ENCODE assay signal across 23 mouse cellular contexts in the genomic region with DNA sequence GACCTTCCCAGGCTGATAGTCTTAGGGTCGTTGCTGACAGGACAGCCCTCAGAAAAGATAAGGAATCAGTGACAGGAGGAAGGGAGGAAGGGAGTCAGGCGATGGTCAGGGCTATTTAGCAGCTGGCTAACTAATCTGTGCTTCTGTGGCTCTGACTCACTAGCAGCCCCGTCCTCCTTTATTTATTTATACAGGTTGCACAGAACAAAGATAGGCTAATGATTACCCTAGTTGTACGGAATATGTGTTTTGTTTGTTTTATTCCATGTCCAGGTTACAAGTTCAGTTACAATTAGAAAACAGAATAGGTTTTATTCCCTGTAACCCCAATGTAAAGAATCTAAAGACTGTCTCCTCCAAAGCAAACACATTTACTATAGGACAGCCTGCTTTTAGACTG. TPM values are rescaled to one million over a fixed set of nuclear protein-coding genes. Genes with fewer than 3 reads are reported as not detected.
DNase-seq lines count a peak whose midpoint lies in the region; ATAC-seq and TF ChIP-seq lines count a peak whose summit lies in the region.
"Had no signal": no experiment of that assay in that cellular context is flagged by ENCODE, and none has a peak within 500 bp of the region (broad histone marks: within the 10 kb centered on the region; RNA-seq: fewer than 3 reads in every experiment).

No protein-coding gene starts in this region.

- no peak for TF ChIP-seq EP300 in liver, postnatal 0 days (IDR thresholded peaks at IDR 0.05; ENCODE audit: low read depth)

- no peak overlapping the region for H3K4me3 ChIP-seq in heart, embryonic 13.5 days
- H3K4me3 ChIP-seq in heart, embryonic 12.5 days: no peak overlapping the region
- no peak overlapping the region for H3K4me3 ChIP-seq in liver, postnatal 0 days (ENCODE audit: low read depth, low read length)
- H3K4me3 ChIP-seq in liver, embryonic 11.5 days (ENCODE audit: low read depth, low read length): no peak overlapping the region
- H3K4me3 ChIP-seq in stomach, embryonic 15.5 days (replicated peaks): no peak overlapping the region
- H3K4me3 ChIP-seq: embryonic facial prominence, embryonic 13.5 days; forebrain, embryonic 13.5 days; gastrocnemius, adult 2 months; heart, embryonic 15.5 days; hindbrain, embryonic 13.5 days had no signal

- 6% methylated on average over 4 of the region's 4 CpGs for WGBS in heart, embryonic 13.5 days
- 4% methylated on average over 4 of the region's 4 CpGs for WGBS in heart, embryonic 12.5 days
- WGBS in liver, postnatal 0 days (ENCODE audit: insufficient replicate concordance): 16% methylated on average over 4 of the region's 4 CpGs
- 16% methylated on average over 4 of the region's 4 CpGs for whole genome bisulfite sequencing in liver, embryonic 11.5 days
- 18% methylated on average over 4 of the region's 4 CpGs for WGBS in stomach, embryonic 15.5 days

- no peak for TF ChIP-seq CTCF in liver, postnatal 0 days (IDR thresholded peaks at IDR 0.05; ENCODE audit: low read depth)

- H3K36me3 ChIP-seq in heart, embryonic 13.5 days: peaks cover 8% of the 10 kb centered on the region
- H3K36me3 ChIP-seq in heart, embryonic 12.5 days: peaks cover 2% of the 10 kb centered on the region; the same call in 1 of the 2 replicates
- no peaks in the 10 kb centered on the region for H3K36me3 ChIP-seq in liver, postnatal 0 days (replicated peaks; ENCODE audit: insufficient read depth, low read length)
- H3K36me3 ChIP-seq in liver, embryonic 11.5 days (ENCODE audit: control insufficient read depth, insufficient read depth, low read length): no peaks in the 10 kb centered on the region
- no peaks in the 10 kb centered on the region for H3K36me3 ChIP-seq in stomach, embryonic 15.5 days

- no peak for DNase-seq in liver, postnatal 0 days
- no peak for DNase-seq in liver, embryonic 11.5 days (ENCODE audit: low spot score)
- DNase-seq in MN1 (ENCODE audit: low spot score): peak; percentile 24
- DNase-seq in gastrocnemius, postnatal 25 days: no peak
- DNase-seq in adrenal gland, adult 18-20 months (ENCODE audit: low spot score in 2 of 2): no peak
- DNase-seq: adrenal gland, adult 2 months; adrenal gland, postnatal 25 days; cerebellum, adult 18-20 months; cerebellum, adult 9-11 months; cerebellum, postnatal 36 days; gastrocnemius, adult 2 months; gastrocnemius, postnatal 36 days; heart, adult 11 months; heart, postnatal 14 days had no signal

- no peak for ATAC-seq in heart, embryonic 13.5 days (ENCODE audit: extremely low read depth, insufficient number of reproducible peaks, low FRiP score, low TSS enrichment)
- no peak for ATAC-seq in heart, embryonic 12.5 days (ENCODE audit: insufficient number of reproducible peaks, low FRiP score)
- ATAC-seq in liver, postnatal 0 days: peak; percentile 16; the same call in 1 of the 2 replicates
- no peak for ATAC-seq in liver, embryonic 11.5 days (replicated peaks; ENCODE audit: low FRiP score)
- no peak for ATAC-seq in stomach, embryonic 15.5 days (ENCODE audit: insufficient read depth, low FRiP score, low read depth)
- ATAC-seq: activated CD4-positive, CD25-positive, alpha-beta regulatory T cell, adult 4 months; forebrain, embryonic 13.5 days; Patski had no signal

- H3K9me3 ChIP-seq in heart, embryonic 13.5 days: no peaks in the 10 kb centered on the region
- no peaks in the 10 kb centered on the region for H3K9me3 ChIP-seq in heart, embryonic 12.5 days (replicated peaks)
- no peaks in the 10 kb centered on the region for H3K9me3 ChIP-seq in liver, postnatal 0 days (ENCODE audit: low read length)
- H3K9me3 ChIP-seq in liver, embryonic 11.5 days (ENCODE audit: control insufficient read depth, low read length): no peaks in the 10 kb centered on the region
- no peaks in the 10 kb centered on the region for H3K9me3 ChIP-seq in stomach, embryonic 15.5 days
- H3K9me3 ChIP-seq: embryonic facial prominence, embryonic 13.5 days; forebrain, embryonic 13.5 days; heart, embryonic 15.5 days; hindbrain, embryonic 13.5 days had no signal

- H3K4me1 ChIP-seq in heart, embryonic 13.5 days: peaks cover 14% of the 10 kb centered on the region
- peaks cover 11% of the 10 kb centered on the region for H3K4me1 ChIP-seq in heart, embryonic 12.5 days (replicated peaks)
- peaks cover 22% of the 10 kb centered on the region for H3K4me1 ChIP-seq in liver, postnatal 0 days (ENCODE audit: insufficient read depth)
- peaks cover 10% of the 10 kb centered on the region for H3K4me1 ChIP-seq in liver, embryonic 11.5 days (replicated peaks; ENCODE audit: control insufficient read depth, insufficient read depth, low read length)
- peaks cover 20% of the 10 kb centered on the region for H3K4me1 ChIP-seq in stomach, embryonic 15.5 days

- H3K9ac ChIP-seq in heart, embryonic 13.5 days: 0 out of 2 replicates have a peak overlapping the region, but pooled peaks have one; percentile 8
- no peak overlapping the region for H3K9ac ChIP-seq in heart, embryonic 12.5 days
- H3K9ac ChIP-seq in liver, postnatal 0 days (replicated peaks): no peak overlapping the region
- no peak overlapping the region for H3K9ac ChIP-seq in liver, embryonic 11.5 days (ENCODE audit: low read depth, low read length)
- H3K9ac ChIP-seq in stomach, embryonic 15.5 days: no peak overlapping the region
- H3K9ac ChIP-seq: embryonic facial prominence, embryonic 13.5 days; forebrain, embryonic 13.5 days; heart, embryonic 15.5 days; hindbrain, embryonic 13.5 days had no signal

- H3K4me2 ChIP-seq in heart, embryonic 13.5 days: no peak overlapping the region
- H3K4me2 ChIP-seq in heart, embryonic 12.5 days: no peak overlapping the region
- no peak overlapping the region for H3K4me2 ChIP-seq in liver, postnatal 0 days (ENCODE audit: low read depth, low read length)
- no peak overlapping the region for H3K4me2 ChIP-seq in liver, embryonic 11.5 days
- H3K4me2 ChIP-seq in stomach, embryonic 15.5 days: peak overlapping the region; percentile 26; the same call in 1 of the 2 replicates
- H3K4me2 ChIP-seq: embryonic facial prominence, embryonic 13.5 days; forebrain, embryonic 13.5 days; heart, embryonic 15.5 days; hindbrain, embryonic 13.5 days had no signal

- no peak overlapping the region for H3K27ac ChIP-seq in heart, embryonic 13.5 days (replicated peaks)
- no peak overlapping the region for H3K27ac ChIP-seq in heart, embryonic 12.5 days (ENCODE audit: poor library complexity, severe bottlenecking)
- H3K27ac ChIP-seq in liver, postnatal 0 days (ENCODE audit: low read depth): no peak overlapping the region; the same call in 1 of the 2 replicates
- no peak overlapping the region for H3K27ac ChIP-seq in liver, embryonic 11.5 days (ENCODE audit: low read depth, low read length)
- peak overlapping the region; percentile 80 for H3K27ac ChIP-seq in stomach, embryonic 15.5 days
- H3K27ac ChIP-seq: embryonic facial prominence, embryonic 13.5 days; forebrain, embryonic 13.5 days; gastrocnemius, adult 2 months; heart, embryonic 15.5 days; hindbrain, embryonic 13.5 days had no signal

- peaks cover 10% of the 10 kb centered on the region for H3K27me3 ChIP-seq in heart, embryonic 13.5 days (replicated peaks)
- peaks cover 5% of the 10 kb centered on the region for H3K27me3 ChIP-seq in heart, embryonic 12.5 days (replicated peaks)
- H3K27me3 ChIP-seq in liver, postnatal 0 days (ENCODE audit: insufficient read depth, low read length): no peaks in the 10 kb centered on the region
- peaks cover under 1% of the 10 kb centered on the region for H3K27me3 ChIP-seq in liver, embryonic 11.5 days (replicated peaks; ENCODE audit: control insufficient read depth, insufficient read depth, low read length)
- no peaks in the 10 kb centered on the region for H3K27me3 ChIP-seq in stomach, embryonic 15.5 days (replicated peaks)
- H3K27me3 ChIP-seq: embryonic facial prominence, embryonic 13.5 days; Patski had no signal

RNA-seq across cellular contexts. Expression of a gene that starts 2.7 kb away (rescaled TPM):
- polyA plus RNA-seq in heart, embryonic 13.5 days (2015; fragmentation: Nextera tagmentation; extraction: Ambion mirVana): 16.3 and 18.0 TPM in 2 replicates
- 14.8 and 15.6 TPM in 2 replicates for polyA plus RNA-seq in heart, embryonic 12.5 days (2016; fragmentation: Nextera tagmentation; extraction: Ambion mirVana)
- polyA plus RNA-seq in liver, postnatal 0 days (2015; fragmentation: Nextera tagmentation; extraction: Ambion mirVana): 4.0 and 4.4 TPM in 2 replicates
- 12.1 and 12.8 TPM in 2 replicates for polyA plus RNA-seq in liver, embryonic 11.5 days (2014; fragmentation: Nextera tagmentation; extraction: Ambion mirVana)
- 23.6 and 26.7 TPM in 2 replicates for polyA plus RNA-seq in stomach, embryonic 15.5 days (2015; fragmentation: Nextera tagmentation; extraction: Ambion mirVana)
- total RNA-seq in gastrocnemius, postnatal 25 days (2021): 1 to 10 TPM; 4.0 to 4.7 TPM
- 10 to 100 TPM; 17.9 to 21.1 TPM for total RNA-seq in adrenal gland, adult 18-20 months (2021)

RNA-seq across cellular contexts. Expression of a gene that starts 5.3 kb away (rescaled TPM):
- polyA plus RNA-seq in heart, embryonic 13.5 days (2015; fragmentation: Nextera tagmentation; extraction: Ambion mirVana): 0.19 and 0.23 TPM in 2 replicates
- 0.19 and 0.32 TPM in 2 replicates for polyA plus RNA-seq in heart, embryonic 12.5 days (2016; fragmentation: Nextera tagmentation; extraction: Ambion mirVana)
- polyA plus RNA-seq in liver, postnatal 0 days (2015; fragmentation: Nextera tagmentation; extraction: Ambion mirVana): 1.5 and 1.7 TPM in 2 replicates
- polyA plus RNA-seq in liver, embryonic 11.5 days (2014; fragmentation: Nextera tagmentation; extraction: Ambion mirVana): 1.2 TPM in 2 replicates
- 1.2 TPM in 2 replicates for polyA plus RNA-seq in stomach, embryonic 15.5 days (2015; fragmentation: Nextera tagmentation; extraction: Ambion mirVana)
- total RNA-seq in gastrocnemius, postnatal 25 days (2021): under 1 TPM; 0.26 to 0.83 TPM
- 1 to 10 TPM; 5.2 to 5.9 TPM for total RNA-seq in adrenal gland, adult 18-20 months (2021)

RNA-seq across cellular contexts. Expression of a gene that starts 34.2 kb away (rescaled TPM):
- 190 and 214 TPM in 2 replicates for polyA plus RNA-seq in heart, embryonic 13.5 days (2015; fragmentation: Nextera tagmentation; extraction: Ambion mirVana)
- 220 and 226 TPM in 2 replicates for polyA plus RNA-seq in heart, embryonic 12.5 days (2016; fragmentation: Nextera tagmentation; extraction: Ambion mirVana)
- 23.5 and 31.3 TPM in 2 replicates for polyA plus RNA-seq in liver, postnatal 0 days (2015; fragmentation: Nextera tagmentation; extraction: Ambion mirVana)
- 245 and 255 TPM in 2 replicates for polyA plus RNA-seq in liver, embryonic 11.5 days (2014; fragmentation: Nextera tagmentation; extraction: Ambion mirVana)
- 193 and 202 TPM in 2 replicates for polyA plus RNA-seq in stomach, embryonic 15.5 days (2015; fragmentation: Nextera tagmentation; extraction: Ambion mirVana)
- 1 to 10 TPM; 5.2 to 7.7 TPM for total RNA-seq in gastrocnemius, postnatal 25 days (2021)
- 100 to 1,000 TPM; 137 to 283 TPM for total RNA-seq in adrenal gland, adult 18-20 months (2021)
